Mouse (Mus musculus) layer of hippocampus, postnatal 36 days (tissue): ENCODE measurements around the gene Ckb. TPM values are rescaled to one million over a fixed set of nuclear protein-coding genes. Genes with fewer than 3 reads are reported as not detected.

Experiments used
- DNase-seq, 2 experiments: peaks; one replicate each; pipeline ENCODE4 v3.0.0; 2022
- total RNA-seq, 2 experiments: library from RNA; stranded (reverse); gene quantifications; 2 replicates each; pipeline ENCODE4 v1.2.3; 2021

The Ckb gene
- total RNA-seq, 2 experiments from 2014 or later, result 1,201 to 1,207 TPM

- DNase-seq, result no peak
These were observed 20.8 kb upstream of the Ckb start for GRCm38 (mm10) chr12:111692899-111693298.

- DNase-seq, result no peak
These were observed 19.3 kb upstream of the Ckb start for GRCm38 (mm10) chr12:111691346-111691872.

- DNase-seq, result no peak
These were observed 17.3 kb upstream of the Ckb start for GRCm38 (mm10) chr12:111689426-111689825.

GRCm38 (mm10) chr12:111688069-111688428 lies 15.9 kb upstream of the Ckb start:
- DNase-seq, result no peak

- DNase-seq, result peak in 1 of 2 experiments; percentile 63
These were observed 15.4 kb upstream of the Ckb start for GRCm38 (mm10) chr12:111687350-111688068.

- no peak for DNase-seq
These were observed 14.3 kb upstream of the Ckb start for GRCm38 (mm10) chr12:111686390-111686789.

- DNase-seq, result no peak
These were observed 10.7 kb upstream of the Ckb start for GRCm38 (mm10) chr12:111682806-111683205.

GRCm38 (mm10) chr12:111682003-111682402 lies 9.9 kb upstream of the Ckb start:
- DNase-seq, result no peak

- DNase-seq, result no peak
These were observed 9.2 kb upstream of the Ckb start for GRCm38 (mm10) chr12:111681305-111681704.

- no peak for DNase-seq
These were observed 8.5 kb upstream of the Ckb start for GRCm38 (mm10) chr12:111680661-111681060.

GRCm38 (mm10) chr12:111678997-111679396 lies 6.9 kb upstream of the Ckb start:
- no peak for DNase-seq

- DNase-seq, result no peak
These were observed 6.5 kb upstream of the Ckb start for GRCm38 (mm10) chr12:111678670-111678933.

GRCm38 (mm10) chr12:111677882-111678669 lies 5.9 kb upstream of the Ckb start, which contains the start of gene Trmt61a:
TSS of gene Trmt61a (plus strand) at chr12:111678105.
- DNase-seq, result peak; percentile 85 to 88

GRCm38 (mm10) chr12:111677421-111677820 lies 5.3 kb upstream of the Ckb start:
- DNase-seq, result no peak

- no peak for DNase-seq
These were observed 3.9 kb upstream of the Ckb start for GRCm38 (mm10) chr12:111675797-111676580.

GRCm38 (mm10) chr12:111674850-111675486 lies 2.8 kb upstream of the Ckb start:
- DNase-seq, result no peak

GRCm38 (mm10) chr12:111672581-111672980 lies 443 bp upstream of the Ckb start:
- DNase-seq, result no peak

- DNase-seq, result peak in 1 of 2 experiments; percentile 84
These were observed 671 bp downstream of the Ckb start for GRCm38 (mm10) chr12:111671431-111671902.

- DNase-seq, result no peak
These were observed 1.2 kb downstream of the Ckb start for GRCm38 (mm10) chr12:111670976-111671375.

- DNase-seq, result peak in 1 of 2 experiments; percentile 54
These were observed 1.7 kb downstream of the Ckb start for GRCm38 (mm10) chr12:111670371-111670971.

GRCm38 (mm10) chr12:111669961-111670360 lies 2.2 kb downstream of the Ckb start:
- DNase-seq, result no peak
